Mouse (Mus musculus): ENCODE measurements at regions not wholly inside any gene's neighbourhood (a gene's known extent, or its start where the extent isn't known, plus 50 kb on each side); places are given as distances from the start of the nearest gene placed in this dataset.

- H3K9ac ChIP-seq (ENCODE audit: insufficient read depth, low read depth) = no peak overlapping the region
- H3K4me2 ChIP-seq (ENCODE audit: insufficient read depth, low read depth, poor library complexity, severe bottlenecking) = no peak overlapping the region
- H3K36me3 ChIP-seq (replicated peaks in 1 of 2; ENCODE audit: control insufficient read depth in 1 of 2, insufficient read depth in 1 of 2, low read length in 1 of 2) = no peaks in the 10 kb centered on the region
- H3K79me2 ChIP-seq (replicated peaks; ENCODE audit: control insufficient read depth, extremely low read depth, insufficient read depth, poor library complexity, severe bottlenecking) = no peaks in the 10 kb centered on the region
- no peak overlapping the region for H3K4me3 ChIP-seq (replicated peaks in 1 of 3; ENCODE audit: low read depth in 2 of 3, low read length in 2 of 3, poor library complexity in 1 of 3)
- no peak overlapping the region for H3K27ac ChIP-seq (ENCODE audit: insufficient read depth, low read depth)
- no peaks in the 10 kb centered on the region for H3K9me3 ChIP-seq (replicated peaks; ENCODE audit: low read length)
- H3K4me1 ChIP-seq (ENCODE audit: control insufficient read depth in 1 of 2, insufficient read depth in 2 of 2) = no peaks in the 10 kb centered on the region
- in situ Hi-C loops (cut with MboI; ENCODE audit: low pct_ligation_motif_present, low pct_unique_long_range_greater_than_20kb, low sequenced_read_pairs) (no loop called here), dilution Hi-C loops (cut with MboI; ENCODE audit: extremely low pct_ligation_motif_present, extremely low pct_unique_long_range_greater_than_20kb, low sequenced_read_pairs) (no loop called here)
- peaks cover 71% of the 10 kb centered on the region for H3K27me3 ChIP-seq (replicated peaks)
- no peak for DNase-seq (ENCODE audit: extremely low read depth)
- TF ChIP-seq USF2 (conservative IDR thresholded peaks at IDR 0.05; ENCODE audit: low read depth, low read length) = no peak
- no peak for TF ChIP-seq TCF12 (IDR thresholded peaks at IDR 0.05; ENCODE audit: low read depth, low read length)
- no peak for TF ChIP-seq TBP (conservative IDR thresholded peaks at IDR 0.05; ENCODE audit: low read depth, low read length)
- TF ChIP-seq CTCF (conservative IDR thresholded peaks at IDR 0.05 in 1 of 2, IDR thresholded peaks at IDR 0.05 in 1 of 2; ENCODE audit: low read depth in 2 of 2, low read length in 2 of 2) = no peak
- TF ChIP-seq RCOR1 (conservative IDR thresholded peaks at IDR 0.05; ENCODE audit: low read depth, low read length) = no peak
- no peak for TF ChIP-seq EP300 (IDR thresholded peaks at IDR 0.05; ENCODE audit: low read length)
- no peak for TF ChIP-seq CHD2 (IDR thresholded peaks at IDR 0.05; ENCODE audit: low read length)
- TF ChIP-seq GABPA (IDR thresholded peaks at IDR 0.05; ENCODE audit: insufficient replicate concordance, low read depth, low read length) = no peak
- TF ChIP-seq MAX (IDR thresholded peaks at IDR 0.05; ENCODE audit: low read length) = no peak
- TF ChIP-seq KAT2A (IDR thresholded peaks at IDR 0.05; ENCODE audit: insufficient replicate concordance, low read length) = no peak
- TF ChIP-seq MAZ (IDR thresholded peaks at IDR 0.05; ENCODE audit: low read depth, low read length) = no peak
- no peak for TF ChIP-seq JUN (IDR thresholded peaks at IDR 0.05; ENCODE audit: insufficient read depth, low read depth, low read length)
- TF ChIP-seq POLR2A (IDR thresholded peaks at IDR 0.05; ENCODE audit: low read depth, low read length) = no peak
These were observed 60.0 kb upstream of the Ccnd1 start for GRCm38 (mm10) chr7:144999741-145000140.

GRCm38 (mm10) chr7:144996847-144997246 lies 57.1 kb upstream of the Ccnd1 start:
- no peak overlapping the region for H3K4me3 ChIP-seq (replicated peaks in 1 of 3; ENCODE audit: low read depth in 2 of 3, low read length in 2 of 3, poor library complexity in 1 of 3)
- peaks cover 5% of the 10 kb centered on the region for H3K9me3 ChIP-seq (replicated peaks; ENCODE audit: low read length)
- no peaks in the 10 kb centered on the region for H3K79me2 ChIP-seq (replicated peaks; ENCODE audit: control insufficient read depth, extremely low read depth, insufficient read depth, poor library complexity, severe bottlenecking)
- no peak for DNase-seq (ENCODE audit: extremely low read depth)
- no peak overlapping the region for H3K9ac ChIP-seq (ENCODE audit: insufficient read depth, low read depth)
- no peaks in the 10 kb centered on the region for H3K36me3 ChIP-seq (replicated peaks in 1 of 2; ENCODE audit: control insufficient read depth in 1 of 2, insufficient read depth in 1 of 2, low read length in 1 of 2)
- dilution Hi-C loops (cut with MboI; ENCODE audit: extremely low pct_ligation_motif_present, extremely low pct_unique_long_range_greater_than_20kb, low sequenced_read_pairs) (no loop called here), in situ Hi-C loops (cut with MboI; ENCODE audit: low pct_ligation_motif_present, low pct_unique_long_range_greater_than_20kb, low sequenced_read_pairs) (no loop called here)
- H3K27ac ChIP-seq (ENCODE audit: insufficient read depth, low read depth) = no peak overlapping the region
- H3K4me2 ChIP-seq (ENCODE audit: insufficient read depth, low read depth, poor library complexity, severe bottlenecking) = no peak overlapping the region
- H3K27me3 ChIP-seq (replicated peaks) = peaks cover 76% of the 10 kb centered on the region
- TF ChIP-seq NRF1 (IDR thresholded peaks at IDR 0.05; ENCODE audit: low read depth, low read length) = no peak
- no peak for TF ChIP-seq EP300 (IDR thresholded peaks at IDR 0.05; ENCODE audit: low read length)
- TF ChIP-seq MYC (IDR thresholded peaks at IDR 0.05; ENCODE audit: low read depth, low read length) = no peak
- no peak for TF ChIP-seq ZKSCAN1 (IDR thresholded peaks at IDR 0.05; ENCODE audit: borderline replicate concordance, low read depth, low read length)
- TF ChIP-seq USF1 (IDR thresholded peaks at IDR 0.05; ENCODE audit: low read depth, low read length) = no peak
- TF ChIP-seq SMC3 (IDR thresholded peaks at IDR 0.05; ENCODE audit: low read depth, low read length) = no peak
- no peak for TF ChIP-seq ZC3H11A (IDR thresholded peaks at IDR 0.05; ENCODE audit: low read depth, low read length)
- TF ChIP-seq UBTF (IDR thresholded peaks at IDR 0.05; ENCODE audit: low read depth, low read length) = no peak
- no peak for TF ChIP-seq MEF2A (IDR thresholded peaks at IDR 0.05; ENCODE audit: borderline replicate concordance, low read depth, low read length)
- TF ChIP-seq MAZ (IDR thresholded peaks at IDR 0.05; ENCODE audit: low read depth, low read length) = no peak
- no peak for TF ChIP-seq RCOR1 (conservative IDR thresholded peaks at IDR 0.05; ENCODE audit: low read depth, low read length)
- no peak for TF ChIP-seq ZMIZ1 (IDR thresholded peaks at IDR 0.05; ENCODE audit: low read depth, low read length)
- TF ChIP-seq ZNF384 (IDR thresholded peaks at IDR 0.05; ENCODE audit: low read depth, low read length) = no peak
- TF ChIP-seq NELFE (IDR thresholded peaks at IDR 0.05; ENCODE audit: low read depth, low read length) = no peak
- no peak for TF ChIP-seq BHLHE40 (IDR thresholded peaks at IDR 0.05; ENCODE audit: low read depth, low read length)
- no peak for TF ChIP-seq CTCF (conservative IDR thresholded peaks at IDR 0.05 in 1 of 2, IDR thresholded peaks at IDR 0.05 in 1 of 2; ENCODE audit: low read depth in 2 of 2, low read length in 2 of 2)
- no peak for TF ChIP-seq POLR2AphosphoS2 (IDR thresholded peaks at IDR 0.05; ENCODE audit: low read depth, low read length)
- TF ChIP-seq HCFC1 (IDR thresholded peaks at IDR 0.05; ENCODE audit: low read depth, low read length) = no peak
- no peak for TF ChIP-seq PAX5 (IDR thresholded peaks at IDR 0.05; ENCODE audit: low read length)
- H3K4me1 ChIP-seq (ENCODE audit: control insufficient read depth in 1 of 2, insufficient read depth in 2 of 2) = no peaks in the 10 kb centered on the region
